Mouse (Mus musculus) C2C12 (cell line): ENCODE measurements around the gene Prkce. TPM values are rescaled to one million over a fixed set of nuclear protein-coding genes. Genes with fewer than 3 reads are reported as not detected.

Experiments used
- H3K27me3 ChIP-seq: one replicate; pipeline ENCODE4 v1.6.1; 2011; ENCODE audit not compliant: control insufficient read depth, insufficient read depth, insufficient read length
- H3K36me3 ChIP-seq: one replicate; pipeline ENCODE4 v1.6.1; 2011; ENCODE audit not compliant: control insufficient read depth, insufficient read depth
- H3K4me3 ChIP-seq: one replicate; pipeline ENCODE4 v1.5.1; 2011; ENCODE audit warnings: mild to moderate bottlenecking, control low read depth; ENCODE audit not compliant: poor library complexity, insufficient read depth, severe bottlenecking
- H3K79me2 ChIP-seq: one replicate; pipeline ENCODE4 v1.6.1; 2011; ENCODE audit not compliant: control insufficient read depth, insufficient read depth
- H3K79me3 ChIP-seq: one replicate; pipeline ENCODE4 v1.6.1; 2011; ENCODE audit warnings: low read depth, control low read depth
- H3ac ChIP-seq: one replicate; pipeline ENCODE3; 2011; ENCODE audit warnings: low read depth; ENCODE audit not compliant: control insufficient read depth, insufficient read length
- CEBPB ChIP-seq: IDR thresholded peaks from one replicate; pipeline ENCODE4 v1.6.1; 2011; ENCODE audit warnings: low read depth, mild to moderate bottlenecking, control low read depth, moderate library complexity
- CTCF ChIP-seq: IDR thresholded peaks from one replicate; pipeline ENCODE4 v1.5.1; 2011; ENCODE audit not compliant: control insufficient read depth, insufficient read depth, insufficient read length
- FOSL1 ChIP-seq: IDR thresholded peaks from one replicate; pipeline ENCODE4 v1.8.0; 2011; ENCODE audit warnings: mild to moderate bottlenecking, low read length; ENCODE audit not compliant: poor library complexity, insufficient read depth, severe bottlenecking
- MAX ChIP-seq: IDR thresholded peaks from one replicate; pipeline ENCODE4 v1.6.1; 2011; ENCODE audit warnings: mild to moderate bottlenecking, control low read depth
- MYOD1 ChIP-seq: IDR thresholded peaks from one replicate; pipeline ENCODE4 v1.6.1; 2011; ENCODE audit warnings: low read depth; ENCODE audit not compliant: control insufficient read depth, insufficient read length
- MYOG ChIP-seq: IDR thresholded peaks from one replicate; pipeline ENCODE4 v1.6.1; 2011; ENCODE audit not compliant: control insufficient read depth, insufficient read length; ENCODE audit errors: extremely low read depth
- USF1 ChIP-seq: IDR thresholded peaks from one replicate; pipeline ENCODE4 v1.6.1; 2011; ENCODE audit warnings: low read depth, mild to moderate bottlenecking, control low read depth, moderate library complexity
- polyA plus RNA-seq: library from polyadenylated mRNA; unstranded; fragments of >200 nt; fragmentation: generic; extraction: Trizol; gene quantifications from one replicate; pipeline ENCODE4 v1.2.1, GENCODE M21; 2012; ENCODE audit warnings: missing spikeins

Prkce gene
- polyA plus RNA-seq, 1 experiment, result 1.4 TPM

- H3ac ChIP-seq, result no peak overlapping the region
- no peaks in the 10 kb centered on the region for H3K79me2 ChIP-seq
- TF ChIP-seq CEBPB, result no peak
- TF ChIP-seq MYOD1, result peak; percentile 74
- no peak overlapping the region for H3K4me3 ChIP-seq
- no peaks in the 10 kb centered on the region for H3K36me3 ChIP-seq
- no peaks in the 10 kb centered on the region for H3K27me3 ChIP-seq
- no peaks in the 10 kb centered on the region for H3K79me3 ChIP-seq
Observed at GRCm38 (mm10) chr17:86648856-86649435, 481.4 kb downstream of the Prkce start.

- H3K79me3 ChIP-seq, result no peaks in the 10 kb centered on the region
- no peaks in the 10 kb centered on the region for H3K79me2 ChIP-seq
- no peak overlapping the region for H3K4me3 ChIP-seq
- H3K36me3 ChIP-seq, result no peaks in the 10 kb centered on the region
- H3K27me3 ChIP-seq, result no peaks in the 10 kb centered on the region
- TF ChIP-seq MYOD1, result no peak
- TF ChIP-seq FOSL1, result no peak
- TF ChIP-seq CEBPB, result no peak
- TF ChIP-seq MYOG, result no peak
- no peak for TF ChIP-seq MAX
- TF ChIP-seq USF1, result no peak
- TF ChIP-seq CTCF, result no peak
- H3ac ChIP-seq, result no peak overlapping the region
Observed at GRCm38 (mm10) chr17:86650241-86650640, 482.7 kb downstream of the Prkce start.

- Histone ChIP-seq H3K79me3 (no peaks in the 10 kb centered on the region), H3K27me3 (no peaks in the 10 kb centered on the region), H3ac (no peak overlapping the region), H3K79me2 (no peaks in the 10 kb centered on the region), H3K36me3 (no peaks in the 10 kb centered on the region), H3K4me3 (no peak overlapping the region)
- no peak for TF ChIP-seq USF1
- TF ChIP-seq MYOG, result no peak
- TF ChIP-seq FOSL1, result no peak
- TF ChIP-seq MYOD1, result no peak
- TF ChIP-seq CEBPB, result no peak
- TF ChIP-seq MAX, result no peak
- TF ChIP-seq CTCF, result no peak
Observed at GRCm38 (mm10) chr17:86651091-86651490, 483.5 kb downstream of the Prkce start.

- no peaks in the 10 kb centered on the region for H3K27me3 ChIP-seq
- TF ChIP-seq CTCF (no peak), USF1 (no peak), CEBPB (no peak), MYOD1 (no peak), FOSL1 (no peak), MAX (no peak), MYOG (no peak)
Observed at GRCm38 (mm10) chr17:86652751-86653150, 485.2 kb downstream of the Prkce start.

GRCm38 (mm10) chr17:86656369-86656768 lies 488.8 kb downstream of the Prkce start:
- H3ac ChIP-seq, result no peak overlapping the region
- TF ChIP-seq MAX, result no peak
- TF ChIP-seq MYOG, result no peak
- no peak for TF ChIP-seq MYOD1
- TF ChIP-seq USF1, result no peak
- TF ChIP-seq CEBPB, result no peak
- TF ChIP-seq CTCF, result no peak
- no peak for TF ChIP-seq FOSL1
- no peaks in the 10 kb centered on the region for H3K27me3 ChIP-seq

More at GRCm38 (mm10) chr17:86652751-86653150, 485.2 kb downstream of the Prkce start:
- Histone ChIP-seq H3K79me2 (no peaks in the 10 kb centered on the region), H3K79me3 (no peaks in the 10 kb centered on the region), H3K4me3 (no peak overlapping the region), H3K36me3 (no peaks in the 10 kb centered on the region), H3ac (no peak overlapping the region)

GRCm38 (mm10) chr17:86662301-86662700 lies 494.7 kb downstream of the Prkce start:
- no peak overlapping the region for H3ac ChIP-seq
- no peaks in the 10 kb centered on the region for H3K79me3 ChIP-seq
- no peaks in the 10 kb centered on the region for H3K79me2 ChIP-seq
- TF ChIP-seq CEBPB, result no peak
- no peak for TF ChIP-seq CTCF
- no peak for TF ChIP-seq MYOD1
- no peak for TF ChIP-seq USF1
- TF ChIP-seq MYOG, result no peak
- TF ChIP-seq MAX, result no peak
- TF ChIP-seq FOSL1, result no peak
- no peaks in the 10 kb centered on the region for H3K36me3 ChIP-seq
- no peaks in the 10 kb centered on the region for H3K27me3 ChIP-seq
- no peak overlapping the region for H3K4me3 ChIP-seq

More at GRCm38 (mm10) chr17:86656369-86656768, 488.8 kb downstream of the Prkce start:
- Histone ChIP-seq H3K4me3 (no peak overlapping the region), H3K36me3 (no peaks in the 10 kb centered on the region), H3K79me2 (no peaks in the 10 kb centered on the region), H3K79me3 (no peaks in the 10 kb centered on the region)
